Mouse (Mus musculus): ENCODE data around the gene Pou2f1.
"Not testable (repeated sequence)": the region's sequence is repeated elsewhere in the genome, so short reads cannot be mapped to it uniquely, and the experiment has no call there.

The Pou2f1 gene

DNA sequence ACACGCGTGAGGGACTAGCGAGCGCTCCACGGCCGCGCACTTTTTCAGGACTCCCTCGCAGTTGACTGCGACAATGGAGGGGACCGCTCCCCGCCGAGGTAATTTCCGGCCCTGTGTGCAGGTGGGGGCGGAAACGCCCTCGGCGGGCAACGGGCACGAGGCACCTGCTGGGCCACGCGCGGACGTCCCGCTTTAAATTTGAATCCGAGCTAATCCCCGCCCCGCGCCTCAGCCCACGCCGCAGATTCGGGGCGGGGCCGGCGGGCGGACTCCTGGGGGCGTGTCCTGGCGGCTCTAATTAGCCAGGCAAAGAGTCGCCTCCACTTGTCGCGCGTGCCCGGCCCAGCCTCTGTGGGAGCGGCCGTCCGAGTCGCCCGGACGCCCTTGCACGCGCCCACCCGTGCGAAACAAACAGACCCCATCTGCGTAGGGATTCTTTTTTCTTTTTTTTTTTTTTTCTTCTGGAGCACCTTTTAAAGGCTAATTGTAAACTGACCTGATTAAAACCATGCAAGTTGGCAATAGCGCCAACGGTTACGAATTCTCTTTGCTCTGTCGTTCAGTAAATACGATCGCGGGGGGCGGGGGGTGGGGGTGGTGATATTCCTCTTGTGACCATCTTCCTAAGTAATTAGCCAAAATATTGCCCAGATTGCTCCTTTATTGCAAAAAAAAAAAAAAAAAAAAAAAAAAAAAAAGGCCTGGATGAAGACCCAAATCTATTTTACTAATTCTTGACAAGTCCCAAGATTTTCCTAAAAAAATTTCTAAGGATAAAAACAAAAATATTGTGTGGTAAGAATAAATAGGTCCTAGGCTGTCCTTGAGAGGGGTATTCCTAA lies 924 bp upstream of the Pou2f1 start:
- peak; percentile 92 for DNase-seq (ENCODE audit: low spot score)

DNA sequence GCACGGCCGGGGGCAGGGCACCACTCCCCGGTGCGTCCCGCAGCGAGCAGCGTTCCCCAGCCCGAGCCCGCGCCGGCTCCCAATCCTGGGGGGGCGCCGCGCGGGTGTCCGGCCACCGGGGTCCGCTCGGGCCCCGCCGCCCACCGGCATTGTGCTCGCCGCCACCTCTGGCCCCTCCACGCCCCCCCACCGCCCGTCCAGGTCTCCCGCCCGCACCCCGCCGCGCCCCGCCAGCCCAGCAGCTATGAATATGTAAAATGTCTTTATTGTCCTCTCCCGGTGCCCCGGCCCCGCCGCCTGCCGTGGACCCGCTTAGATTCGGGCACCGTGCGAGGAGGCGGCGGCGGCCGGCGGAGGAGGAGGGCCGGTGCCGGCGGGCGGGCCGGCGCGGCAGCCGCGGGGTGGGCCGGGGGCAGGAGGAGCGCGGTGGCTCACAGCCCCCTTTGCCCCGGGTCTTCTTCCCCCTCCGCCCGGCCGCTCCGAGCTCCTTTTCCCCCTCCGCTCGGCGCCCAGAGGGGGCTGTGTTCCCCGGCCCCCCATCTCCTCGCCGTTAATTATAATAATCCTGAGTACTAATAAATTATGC lies 481 bp downstream of the Pou2f1 start:
- no peak for DNase-seq (ENCODE audit: low spot score)

DNA sequence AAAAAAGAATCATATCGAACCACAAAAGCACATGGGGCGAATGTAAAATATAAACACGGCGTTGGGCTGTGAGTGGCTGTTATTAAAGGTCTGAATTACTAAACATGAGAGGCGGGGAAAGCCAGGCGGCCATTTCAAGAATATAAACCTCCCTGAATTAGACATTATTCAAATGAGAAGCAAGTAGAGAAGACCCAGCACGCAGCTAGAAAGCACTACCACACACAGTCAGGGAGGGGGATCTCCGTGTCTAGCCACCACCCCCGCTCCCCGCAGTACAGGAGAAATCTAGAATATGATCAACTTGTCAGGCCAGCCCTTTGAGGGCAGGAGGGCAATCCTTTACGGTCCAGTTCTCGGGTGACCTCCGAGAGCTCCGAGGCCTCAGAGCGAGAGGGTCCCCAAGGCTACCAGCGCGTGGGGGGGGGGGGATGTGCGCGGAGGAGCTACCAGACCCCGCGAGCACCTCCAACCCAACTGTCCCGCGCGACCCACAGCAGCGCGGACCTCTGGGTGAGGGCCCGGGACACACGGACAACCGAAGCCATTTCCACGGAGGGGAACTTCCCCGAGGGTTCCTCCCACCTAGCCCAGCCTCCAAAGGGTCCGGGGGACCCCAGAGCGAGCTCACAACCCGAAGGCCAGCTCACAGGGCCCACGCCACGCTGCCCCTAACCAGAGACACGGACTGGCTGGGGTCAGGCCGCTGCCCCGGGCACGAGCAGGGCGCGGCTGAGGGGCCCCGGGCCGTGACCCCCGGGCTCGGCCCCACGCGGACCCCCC lies 1.2 kb downstream of the Pou2f1 start:
- DNase-seq (ENCODE audit: low spot score) = peak; percentile 68

DNA sequence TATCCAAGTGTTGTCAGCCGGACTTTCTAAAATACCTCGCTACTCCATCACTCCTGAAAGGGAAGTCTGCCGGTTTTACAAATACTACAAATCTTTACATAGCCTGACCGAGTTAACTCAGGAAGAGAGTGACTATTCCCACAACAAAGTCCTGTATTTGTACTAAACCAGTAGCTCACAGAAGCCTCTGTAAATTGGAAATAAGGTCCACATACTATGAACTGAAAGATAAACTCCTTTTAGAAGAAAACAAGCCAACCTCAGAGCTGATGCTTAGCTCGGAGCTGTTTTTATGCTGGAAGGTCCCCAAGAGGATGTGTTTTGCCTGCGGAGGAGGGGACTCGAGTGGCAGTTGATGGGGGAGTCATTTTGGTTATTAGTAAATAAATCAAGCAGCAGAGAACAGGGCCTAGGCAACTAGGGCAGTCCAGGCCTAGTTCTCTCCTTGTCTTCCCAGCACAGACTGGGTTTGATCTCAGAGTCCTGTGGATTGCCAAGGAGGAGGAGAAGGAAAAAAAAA lies 1.8 kb downstream of the Pou2f1 start:
- DNase-seq (ENCODE audit: low spot score) = peak; percentile 28

DNA sequence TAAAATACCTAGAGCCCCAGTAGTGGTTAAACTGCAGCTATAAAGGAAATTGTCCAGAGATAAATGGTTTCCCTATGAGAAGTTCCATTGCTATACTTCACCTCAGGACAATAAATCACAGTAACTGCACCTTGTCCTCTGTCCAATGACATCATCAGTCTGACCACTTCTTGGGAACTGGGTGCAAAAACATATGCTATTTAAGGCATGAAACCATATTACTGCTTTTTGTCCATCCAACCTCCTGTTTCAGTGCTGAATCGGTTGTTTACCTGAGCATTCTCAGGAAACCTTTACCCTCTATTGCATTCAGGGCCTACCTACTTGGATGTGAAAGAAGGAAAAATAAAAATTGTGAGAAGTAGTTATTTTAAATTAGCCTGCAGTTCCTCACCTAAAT lies 2.8 kb downstream of the Pou2f1 start:
- no peak for DNase-seq (ENCODE audit: low spot score)

DNA sequence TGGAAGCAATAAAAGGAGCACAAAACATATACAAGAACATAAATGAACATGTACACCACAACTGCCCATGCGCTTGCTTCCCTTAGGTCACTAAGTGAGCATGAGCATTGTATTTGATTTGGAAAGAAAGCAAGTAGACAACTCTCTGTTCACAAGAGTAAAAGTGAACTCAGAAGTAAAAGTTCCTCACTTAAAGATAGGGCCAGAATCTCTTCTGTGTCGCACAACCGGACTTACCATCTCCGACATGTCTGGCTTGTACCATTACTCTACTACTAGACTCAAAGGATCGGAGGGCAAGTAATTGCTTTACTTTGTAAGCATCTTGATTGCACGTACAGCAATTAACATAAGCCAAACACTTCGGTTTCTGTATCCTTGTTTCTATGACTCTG lies 6.8 kb downstream of the Pou2f1 start:
- DNase-seq (ENCODE audit: low spot score) = no peak

DNA sequence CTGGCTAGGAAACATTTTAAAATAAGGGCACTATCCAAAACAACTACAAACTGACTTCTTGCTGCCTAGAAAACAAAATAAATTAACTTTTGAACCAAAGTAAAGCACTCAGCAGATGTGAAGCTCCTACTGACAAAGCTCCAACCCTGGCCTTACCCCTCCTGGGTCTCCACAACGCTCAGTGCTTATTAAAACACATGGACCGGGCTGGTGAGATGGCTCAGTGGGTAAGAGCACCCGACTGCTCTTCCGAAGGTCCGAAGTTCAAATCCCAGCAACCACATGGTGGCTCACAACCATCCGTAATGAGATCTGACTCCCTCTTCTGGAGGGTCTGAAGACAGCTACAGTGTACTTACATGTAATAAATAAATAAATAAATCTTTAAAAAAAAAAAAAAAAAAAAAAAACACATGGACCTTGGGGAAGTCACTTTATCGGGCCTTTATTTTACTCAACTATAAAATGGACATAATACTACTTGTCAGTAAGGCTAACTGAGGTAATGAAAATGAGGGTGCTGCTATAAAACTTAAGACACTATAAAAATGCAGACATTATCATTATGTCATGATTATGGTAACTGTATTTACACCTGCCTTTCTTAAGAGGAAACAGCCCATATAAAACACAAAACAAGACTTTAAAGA lies 7.3 kb downstream of the Pou2f1 start:
- DNase-seq (ENCODE audit: low spot score) = not testable (repeated sequence)

DNA sequence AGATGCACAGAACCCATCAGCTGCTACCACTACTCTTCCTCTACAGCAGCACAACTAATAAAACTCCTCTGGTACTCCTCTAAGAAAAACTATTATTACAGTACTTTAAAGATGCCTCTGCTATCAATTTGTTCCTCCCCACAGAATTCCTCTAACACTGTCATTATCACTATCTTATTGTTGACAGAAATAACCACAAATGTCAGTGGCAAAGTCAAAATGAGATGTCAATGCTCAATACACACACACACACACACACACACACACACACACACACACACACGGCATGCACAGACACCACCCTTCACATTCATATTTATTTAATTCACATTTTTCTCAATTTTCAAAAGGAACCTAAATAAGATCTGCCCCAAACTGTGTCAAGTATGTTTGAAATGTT lies 8.2 kb downstream of the Pou2f1 start:
- no peak for DNase-seq (ENCODE audit: low spot score)

DNA sequence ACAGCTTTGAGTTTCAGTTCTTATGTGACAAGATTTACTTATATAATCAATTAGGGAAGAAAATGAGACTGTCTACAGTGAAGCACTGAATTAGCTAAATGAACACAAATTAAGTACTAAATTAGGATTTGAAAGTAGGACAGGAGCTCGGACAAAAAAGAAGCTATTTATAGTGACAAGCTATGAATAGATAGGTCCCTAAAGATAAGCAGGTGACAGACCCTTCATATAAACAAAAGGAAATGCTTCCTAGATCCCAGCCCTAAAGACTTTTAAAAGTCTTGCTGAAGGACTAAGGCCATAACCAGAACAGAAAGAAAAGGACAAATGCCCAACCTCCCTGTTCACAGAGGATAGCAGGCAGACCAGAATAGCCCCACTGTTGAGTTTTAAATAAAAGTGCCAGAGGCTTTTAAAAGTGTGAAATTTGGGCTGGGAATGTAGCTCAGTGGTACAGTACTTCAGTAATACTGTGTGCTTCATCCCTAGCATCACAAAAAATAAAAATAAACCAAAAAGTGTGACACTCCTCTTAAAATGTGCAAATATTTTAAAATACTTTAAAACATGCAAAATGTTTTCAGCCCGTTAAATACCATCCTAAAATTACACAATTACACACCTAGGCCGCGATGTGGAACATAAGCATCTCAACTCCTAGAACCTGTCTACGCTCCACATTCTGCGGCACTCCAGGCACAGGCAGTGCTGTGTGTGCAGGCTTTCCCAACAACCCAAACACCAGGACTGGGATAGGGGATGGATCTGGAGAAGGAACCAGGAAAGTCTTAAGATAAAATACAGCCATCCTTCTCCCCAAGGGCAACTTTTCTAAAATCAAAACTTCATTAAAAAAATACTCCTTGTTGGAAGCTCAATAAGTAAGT lies 9.0 kb downstream of the Pou2f1 start:
- DNase-seq (ENCODE audit: low spot score) = no peak

DNA sequence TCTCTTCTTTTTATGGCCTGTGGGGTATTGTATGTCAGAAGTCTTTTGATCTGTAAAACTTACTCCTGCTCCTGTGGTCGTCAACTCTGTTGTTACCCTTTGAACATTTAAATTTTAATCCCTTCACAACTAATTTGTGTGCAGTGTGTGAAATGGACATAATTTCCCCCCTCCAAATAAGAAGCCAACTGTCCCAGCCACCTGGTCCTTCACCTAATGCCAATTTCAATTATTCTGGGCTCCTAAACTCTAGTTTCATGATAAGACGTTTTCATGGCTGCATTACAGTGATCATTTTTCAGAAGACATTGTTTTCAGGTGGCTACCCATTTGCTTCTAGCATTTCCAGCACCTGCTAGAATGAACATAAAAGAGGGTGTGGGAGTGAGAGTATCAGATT lies 13.9 kb downstream of the Pou2f1 start:
- no peak for DNase-seq (ENCODE audit: low spot score)

DNA sequence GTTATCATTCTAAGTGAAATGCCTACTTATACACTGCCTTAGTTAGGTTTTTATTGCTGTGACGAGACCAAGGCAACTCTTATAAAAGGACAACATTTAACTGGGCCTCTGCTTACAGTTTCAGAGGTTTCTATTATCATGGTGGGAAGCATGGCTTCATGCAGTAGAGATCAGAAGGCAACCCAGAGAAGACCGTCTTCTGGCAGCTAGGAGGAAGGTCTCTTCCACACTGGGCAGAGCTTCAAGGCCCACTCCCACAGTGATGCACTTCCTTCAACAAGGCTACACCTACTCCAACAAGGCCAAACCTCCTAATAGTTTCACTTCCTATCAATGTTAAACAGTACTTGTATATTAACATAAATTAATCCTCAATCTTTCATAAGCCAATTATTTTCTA lies 14.4 kb downstream of the Pou2f1 start:
- DNase-seq (ENCODE audit: low spot score) = no peak

DNA sequence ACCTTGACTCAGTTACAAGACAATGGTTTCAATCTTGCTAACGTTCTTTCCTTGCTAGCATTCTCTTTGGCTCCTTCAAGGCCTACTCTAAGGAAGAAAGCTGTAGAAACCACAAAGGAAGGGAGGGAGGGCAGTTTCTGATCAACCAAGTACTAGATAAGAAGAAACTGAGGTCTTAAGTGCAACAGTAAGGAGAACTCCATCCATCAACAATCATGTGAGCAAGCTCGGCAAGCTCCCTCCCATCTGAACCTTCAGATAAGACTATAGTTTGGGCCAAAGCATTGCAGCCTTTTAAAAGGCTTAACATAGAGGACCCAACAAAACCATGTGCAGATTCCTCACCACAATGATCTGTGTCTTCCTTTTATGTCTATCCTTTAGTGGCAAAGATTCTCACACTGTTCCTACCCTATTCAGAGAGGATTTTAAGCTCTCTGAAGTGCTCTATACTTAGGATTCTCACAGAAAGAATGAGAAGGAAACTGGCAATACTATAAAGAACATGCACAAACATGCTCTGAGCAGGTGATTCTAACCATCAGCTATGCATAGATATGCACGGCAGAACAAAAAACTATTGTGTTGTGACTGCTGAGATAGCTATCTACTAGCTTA lies 16.6 kb downstream of the Pou2f1 start:
- no peak for DNase-seq (ENCODE audit: low spot score)

DNA sequence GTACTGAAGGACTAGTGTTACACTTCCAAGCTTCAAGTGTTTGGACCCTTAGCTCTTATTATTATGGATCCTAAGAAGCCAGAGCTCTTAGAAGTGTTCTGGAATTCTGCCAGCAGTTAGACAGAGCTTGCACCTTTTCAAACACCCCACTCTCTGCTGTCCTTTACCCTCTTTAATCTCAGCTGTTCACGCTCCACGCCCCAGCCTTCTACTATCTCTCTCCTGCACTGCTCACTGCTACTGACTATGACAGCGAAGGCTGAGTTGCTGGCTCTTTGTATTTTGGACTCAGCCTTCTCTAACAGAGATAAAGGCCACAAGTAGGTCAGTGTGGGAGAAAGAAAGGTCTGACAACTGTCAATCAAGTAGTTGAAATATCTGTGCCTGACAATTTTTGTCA lies 17.3 kb downstream of the Pou2f1 start:
- DNase-seq (ENCODE audit: low spot score) = no peak

DNA sequence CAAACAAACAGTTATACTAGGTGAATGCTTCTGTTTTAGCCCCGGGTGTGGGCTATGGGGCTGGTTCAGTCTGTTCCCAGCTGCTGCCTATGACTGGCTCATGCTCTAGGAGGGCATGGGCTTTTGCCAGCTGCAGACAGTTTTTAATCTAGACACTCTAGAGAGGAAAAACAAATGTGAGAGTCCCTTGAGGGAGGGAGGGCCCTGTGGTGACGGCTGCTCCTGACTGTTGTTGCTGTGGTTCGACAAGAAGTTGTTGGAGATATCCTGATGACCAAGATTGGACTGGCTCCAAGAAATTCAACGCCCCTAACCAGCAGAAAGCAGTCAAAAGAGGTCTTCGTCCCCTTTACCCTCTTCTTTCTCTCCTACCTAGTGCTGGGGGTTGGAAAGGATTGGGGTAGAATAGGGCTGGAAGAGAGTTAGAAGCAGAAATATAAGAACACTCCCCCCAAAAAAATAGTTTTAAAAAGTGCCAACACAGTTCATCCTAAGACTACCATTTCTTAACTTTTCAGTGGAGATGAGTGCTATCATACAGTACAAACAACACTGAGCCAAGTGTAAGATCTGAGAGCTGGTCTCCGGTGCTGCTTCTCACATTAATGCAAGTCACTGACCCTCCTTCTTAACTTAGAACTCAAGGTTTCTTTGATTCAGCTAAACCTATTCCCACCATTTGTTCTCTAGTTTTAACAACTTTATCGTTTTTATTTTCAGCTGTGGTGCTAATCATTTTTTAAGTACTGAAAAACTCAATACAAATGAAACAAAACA lies 25.6 kb downstream of the Pou2f1 start:
- DNase-seq (ENCODE audit: low spot score) = peak; percentile 19

DNA sequence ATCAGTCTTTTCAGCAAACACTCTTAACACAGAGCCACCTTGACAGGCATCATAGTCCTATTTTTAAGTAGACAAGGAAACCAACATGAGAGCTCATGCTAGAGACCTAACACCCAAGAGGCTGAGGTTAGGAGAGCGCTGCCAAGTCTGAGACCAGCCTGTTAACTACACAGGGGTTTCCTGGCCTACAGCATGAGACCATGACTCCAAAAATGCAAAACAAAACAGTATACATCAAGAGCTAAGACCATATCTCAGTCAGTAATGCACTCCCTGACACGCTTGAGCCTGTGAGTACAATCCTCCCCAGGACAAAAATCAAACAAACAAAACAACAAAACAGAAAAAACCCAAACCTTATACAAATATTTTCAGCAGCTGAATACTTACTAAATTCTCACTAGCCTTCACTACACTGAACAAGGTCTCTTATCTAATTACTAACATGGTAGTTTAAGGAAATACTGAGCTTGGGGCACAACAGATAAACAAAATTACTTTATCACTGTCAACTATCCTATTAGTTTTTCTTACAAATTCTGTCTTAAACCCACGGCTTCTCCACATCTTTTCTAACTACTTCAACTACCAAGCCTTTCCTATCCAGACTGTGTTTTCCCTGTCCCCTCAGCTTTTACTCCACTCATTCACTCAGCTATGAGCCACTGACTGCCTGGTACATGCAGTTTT lies 33.3 kb downstream of the Pou2f1 start:
- DNase-seq (ENCODE audit: low spot score) = no peak

DNA sequence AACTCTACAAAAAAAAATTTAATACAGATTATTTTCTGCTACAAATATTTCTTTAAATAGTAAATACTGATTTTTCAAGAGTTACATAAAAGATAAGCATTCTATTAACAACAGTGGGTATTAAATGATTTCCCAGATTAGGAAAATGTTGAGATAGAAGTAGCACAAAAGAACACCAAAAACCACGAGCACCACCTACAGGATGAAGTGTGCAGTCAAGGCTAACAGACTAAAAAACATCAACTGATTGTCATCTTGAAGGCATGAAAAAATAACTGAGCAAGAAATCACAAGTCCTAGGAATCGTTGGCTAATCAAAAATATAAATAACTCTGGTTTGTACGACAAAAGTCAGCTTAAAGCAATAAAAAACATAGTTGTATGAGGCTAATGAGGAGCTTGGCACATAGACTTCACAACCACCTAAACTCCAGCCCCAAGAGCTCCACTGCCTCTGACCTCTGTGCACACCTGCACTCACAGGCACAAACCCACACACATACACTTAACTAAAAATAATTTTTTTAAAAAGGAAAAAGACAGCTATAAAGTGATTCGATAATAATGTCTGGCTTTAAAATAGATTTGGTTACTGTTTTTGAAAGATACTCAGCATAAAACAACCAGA lies 35.3 kb downstream of the Pou2f1 start:
- peak; percentile 80 for DNase-seq (ENCODE audit: low spot score)

DNA sequence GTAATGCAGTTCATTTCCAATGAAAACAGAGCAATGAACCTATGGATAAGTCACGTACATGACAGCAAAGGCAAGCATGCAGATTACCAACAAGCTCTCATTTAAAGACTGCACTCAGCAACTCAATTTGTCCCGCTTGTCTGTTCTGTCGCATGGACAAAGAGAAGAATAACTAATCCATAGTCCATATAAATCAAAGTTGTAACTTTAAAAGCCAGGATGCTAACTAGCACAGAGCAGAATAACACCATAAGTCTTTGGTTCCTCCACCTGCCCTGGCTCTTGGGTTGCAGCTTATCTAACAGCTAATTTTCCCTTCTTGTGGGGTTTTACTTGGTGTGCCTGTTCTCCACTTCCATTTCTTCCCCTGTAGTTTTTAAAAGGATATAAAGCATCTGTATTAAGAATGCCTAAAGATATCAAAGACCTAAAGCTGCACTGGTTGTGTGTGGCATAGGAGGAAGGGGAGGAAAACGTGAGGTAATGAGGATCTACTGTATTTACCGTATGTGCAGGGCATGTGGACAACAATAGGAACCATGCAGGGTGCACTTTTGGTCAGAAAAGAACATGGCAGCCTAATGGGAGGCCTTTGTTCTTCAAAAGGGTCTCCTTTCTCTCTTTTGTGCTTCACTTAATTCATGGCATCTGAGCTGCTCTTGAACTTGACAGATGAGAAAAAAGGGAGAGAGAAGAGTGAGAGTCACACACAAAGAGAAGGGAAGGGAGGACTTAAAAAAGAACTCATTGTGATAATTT lies 36.1 kb downstream of the Pou2f1 start:
- DNase-seq (ENCODE audit: low spot score) = no peak

DNA sequence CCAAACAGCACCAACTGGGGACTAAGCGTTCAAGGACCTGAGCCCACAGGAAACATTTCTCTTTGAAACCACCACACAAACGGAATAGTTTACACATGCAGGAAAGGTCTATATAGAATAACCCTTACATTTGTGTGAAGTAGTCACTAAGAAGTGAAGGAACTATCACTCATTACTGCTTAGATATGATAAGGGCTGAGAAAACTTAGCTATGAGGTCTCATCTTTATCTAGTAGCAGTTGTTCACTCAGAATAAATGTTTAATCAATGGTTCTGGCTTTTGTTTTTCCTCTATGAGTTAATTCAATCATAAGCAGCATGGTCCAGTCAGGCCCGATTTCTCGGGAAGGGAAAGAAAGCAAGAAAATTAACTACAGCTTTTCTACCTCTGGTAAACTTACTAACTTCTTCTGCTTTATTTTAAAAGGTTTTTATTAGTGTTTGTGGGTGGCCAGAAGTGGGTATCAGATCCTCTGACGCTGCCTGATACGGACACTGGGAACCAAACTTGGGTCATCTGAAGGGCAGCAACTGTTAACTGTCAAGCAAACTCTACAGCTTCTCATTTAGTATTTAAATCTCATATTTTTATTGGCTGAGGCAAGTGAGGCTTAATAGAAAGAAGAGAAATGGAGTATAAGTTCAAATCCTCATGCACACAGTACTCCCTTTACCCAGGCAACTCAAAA lies 40.7 kb downstream of the Pou2f1 start:
- no peak for DNase-seq (ENCODE audit: low spot score)
